Mouse (Mus musculus) forebrain, embryonic 16.5 days (tissue): ENCODE measurements at regions not wholly inside any gene's neighbourhood (a gene's known extent, or its start where the extent isn't known, plus 50 kb on each side); places are given as distances from the start of the nearest gene placed in this dataset.

Experiments used
- ATAC-seq: fragments of 200-750 bp; cut with Nextera tagmentation; 2 replicates; pipeline ENCODE4 v1.8.0; 2017; ENCODE audit warnings: mild to moderate bottlenecking, moderate library complexity
- H3K27ac ChIP-seq: fragments of 300-500 bp; sonication (generic); 2 replicates; pipeline ENCODE4 v1.5.1; 2014; ENCODE audit warnings: low read length, control low read depth
- H3K27me3 ChIP-seq: fragments of 300-500 bp; sonication (generic); replicated peaks from 2 replicates; pipeline ENCODE4 v1.6.1; 2014; ENCODE audit warnings: low read length; ENCODE audit not compliant: control insufficient read depth, insufficient read depth
- H3K36me3 ChIP-seq: fragments of 300-500 bp; sonication (generic); 2 replicates; pipeline ENCODE4 v1.6.1; 2014; ENCODE audit not compliant: control insufficient read depth, insufficient read depth
- H3K4me1 ChIP-seq: fragments of 300-500 bp; sonication (generic); replicated peaks from 2 replicates; pipeline ENCODE4 v1.6.1; 2014; ENCODE audit warnings: low read length; ENCODE audit not compliant: control insufficient read depth, insufficient read depth
- H3K4me2 ChIP-seq: fragments of 300-500 bp; sonication (generic); 2 replicates; pipeline ENCODE4 v1.6.1; 2014; ENCODE audit warnings: mild to moderate bottlenecking, low read length, control low read depth
- H3K4me3 ChIP-seq: fragments of 300-500 bp; sonication (generic); replicated peaks from 2 replicates; pipeline ENCODE4 v1.5.1; 2014; ENCODE audit warnings: mild to moderate bottlenecking, low read length, control low read depth
- H3K9ac ChIP-seq: fragments of 300-500 bp; sonication (generic); replicated peaks from 2 replicates; pipeline ENCODE4 v1.6.1; 2014; ENCODE audit warnings: low read depth, low read length, control low read depth
- H3K9me3 ChIP-seq: fragments of 300-500 bp; sonication (generic); 2 replicates; pipeline ENCODE4 v1.6.1; 2016; ENCODE audit warnings: low read length; ENCODE audit not compliant: control insufficient read depth
- WGBS: fragments of 180-500 bp; shearing (Covaris S2); extraction: QIAGEN DNeasy Blood & Tissue Kit; methylation state at CpG from one replicate; pipeline ENCODE4 v1.1.7; 2014; 5-methylcytosine and 5-hydroxymethylcytosine counted together

DNA sequence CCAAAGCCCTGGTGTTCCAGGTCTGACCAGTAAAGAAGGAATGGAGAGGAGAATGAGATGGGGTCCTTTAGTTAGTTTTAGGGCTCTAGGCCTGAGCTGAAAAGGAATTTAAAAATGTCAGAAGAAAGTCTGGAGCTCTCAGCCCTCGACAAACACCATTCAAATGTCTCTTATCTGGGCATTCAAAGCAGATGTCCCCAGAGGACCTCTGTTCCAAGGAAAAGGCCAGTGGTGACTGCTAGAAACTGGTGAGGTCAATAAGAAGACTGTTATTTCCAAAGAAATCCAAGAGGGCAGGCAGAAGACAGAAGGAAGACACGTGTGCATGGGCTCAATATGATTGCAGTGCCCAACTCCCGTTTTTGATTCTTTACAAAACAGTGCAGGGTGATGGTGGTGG, 244.9 kb downstream of the Plpp3 start:
- H3K36me3 ChIP-seq: no peaks in the 10 kb centered on the region
- H3K9me3 ChIP-seq: no peaks in the 10 kb centered on the region
- no peak for ATAC-seq
- H3K4me1 ChIP-seq: no peaks in the 10 kb centered on the region
- H3K4me3 ChIP-seq: no peak overlapping the region
- no peak overlapping the region for H3K27ac ChIP-seq
- H3K9ac ChIP-seq: no peak overlapping the region
- 88% methylated on average over 3 of the region's 3 CpGs for WGBS
- no peaks in the 10 kb centered on the region for H3K27me3 ChIP-seq
- no peak overlapping the region for H3K4me2 ChIP-seq

DNA sequence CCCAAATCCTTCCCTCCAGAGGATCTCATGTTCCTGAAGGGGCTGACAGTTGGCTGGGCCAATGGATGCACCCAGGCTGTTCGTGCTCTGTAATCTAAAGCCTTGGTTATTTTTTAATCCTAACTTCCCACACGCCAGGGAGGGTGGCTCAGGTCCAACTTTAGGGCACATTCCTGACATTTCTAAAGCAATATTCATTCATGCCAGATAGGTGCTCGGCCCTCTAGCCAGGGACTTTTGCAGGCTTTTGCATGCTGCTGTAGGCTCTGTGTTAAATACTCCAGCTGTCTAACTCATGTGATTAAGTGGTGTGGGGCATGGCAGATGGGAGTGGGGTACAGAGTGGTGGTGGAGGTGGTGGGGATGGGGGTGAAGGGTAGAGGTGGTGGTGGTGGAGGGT, 246.0 kb downstream of the Plpp3 start:
- Histone ChIP-seq H3K27ac (no peak overlapping the region), H3K9me3 (no peaks in the 10 kb centered on the region), H3K4me1 (no peaks in the 10 kb centered on the region), H3K4me2 (no peak overlapping the region), H3K9ac (no peak overlapping the region), H3K36me3 (no peaks in the 10 kb centered on the region), H3K4me3 (no peak overlapping the region), H3K27me3 (no peaks in the 10 kb centered on the region)
- WGBS: 55% methylated on average over 3 of the region's 3 CpGs
- ATAC-seq: no peak

DNA sequence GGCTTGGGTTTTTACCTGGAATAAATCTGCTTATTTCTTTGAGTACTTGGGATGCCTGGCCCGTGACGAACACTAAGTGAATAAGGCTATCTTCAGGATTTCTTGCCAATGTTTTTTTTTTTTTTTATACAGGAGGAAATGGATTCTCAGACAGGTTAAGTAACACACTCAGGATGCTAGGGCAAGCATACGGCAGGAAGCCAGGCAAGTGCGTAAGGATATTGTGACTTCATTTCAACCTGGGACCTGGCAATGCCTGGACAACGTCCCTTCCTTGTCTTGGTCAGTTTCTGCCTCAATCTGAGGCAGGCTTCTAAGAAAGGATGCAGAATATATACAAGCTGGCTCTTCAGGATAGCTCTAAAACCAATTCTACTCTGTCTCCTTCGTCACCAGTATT, 246.5 kb downstream of the Plpp3 start:
- no peak for ATAC-seq
- Histone ChIP-seq H3K27ac (no peak overlapping the region), H3K4me3 (no peak overlapping the region), H3K4me1 (no peaks in the 10 kb centered on the region), H3K9ac (no peak overlapping the region), H3K36me3 (no peaks in the 10 kb centered on the region), H3K27me3 (no peaks in the 10 kb centered on the region), H3K9me3 (no peaks in the 10 kb centered on the region), H3K4me2 (no peak overlapping the region)
- 93% methylated on average over 6 of the region's 6 CpGs for WGBS

DNA sequence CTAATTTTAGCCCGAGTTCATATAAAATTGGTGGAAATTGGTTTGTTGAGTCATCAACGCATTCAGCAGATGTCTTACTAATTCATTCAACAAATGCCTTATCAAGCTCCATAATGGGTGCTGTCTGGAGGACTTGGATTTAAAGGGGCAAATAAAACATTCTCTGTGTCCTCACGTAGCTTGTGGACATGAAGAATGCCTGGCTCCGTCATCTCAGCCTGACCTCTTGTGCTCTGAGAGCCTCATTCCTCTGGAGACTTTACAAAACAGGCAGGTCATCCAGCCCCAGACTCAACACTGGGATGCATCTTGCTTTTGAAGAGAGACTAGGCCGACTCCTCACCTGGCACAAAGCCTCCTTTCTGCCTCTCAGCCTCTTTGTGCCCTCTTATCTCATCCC, 248.6 kb downstream of the Plpp3 start:
- H3K9ac ChIP-seq: no peak overlapping the region
- no peaks in the 10 kb centered on the region for H3K9me3 ChIP-seq
- H3K4me3 ChIP-seq: no peak overlapping the region
- ATAC-seq: no peak
- no peak overlapping the region for H3K27ac ChIP-seq
- no peaks in the 10 kb centered on the region for H3K4me1 ChIP-seq
- H3K36me3 ChIP-seq: no peaks in the 10 kb centered on the region
- 92% methylated on average over 5 of the region's 5 CpGs for WGBS
- no peaks in the 10 kb centered on the region for H3K27me3 ChIP-seq
- H3K4me2 ChIP-seq: no peak overlapping the region

DNA sequence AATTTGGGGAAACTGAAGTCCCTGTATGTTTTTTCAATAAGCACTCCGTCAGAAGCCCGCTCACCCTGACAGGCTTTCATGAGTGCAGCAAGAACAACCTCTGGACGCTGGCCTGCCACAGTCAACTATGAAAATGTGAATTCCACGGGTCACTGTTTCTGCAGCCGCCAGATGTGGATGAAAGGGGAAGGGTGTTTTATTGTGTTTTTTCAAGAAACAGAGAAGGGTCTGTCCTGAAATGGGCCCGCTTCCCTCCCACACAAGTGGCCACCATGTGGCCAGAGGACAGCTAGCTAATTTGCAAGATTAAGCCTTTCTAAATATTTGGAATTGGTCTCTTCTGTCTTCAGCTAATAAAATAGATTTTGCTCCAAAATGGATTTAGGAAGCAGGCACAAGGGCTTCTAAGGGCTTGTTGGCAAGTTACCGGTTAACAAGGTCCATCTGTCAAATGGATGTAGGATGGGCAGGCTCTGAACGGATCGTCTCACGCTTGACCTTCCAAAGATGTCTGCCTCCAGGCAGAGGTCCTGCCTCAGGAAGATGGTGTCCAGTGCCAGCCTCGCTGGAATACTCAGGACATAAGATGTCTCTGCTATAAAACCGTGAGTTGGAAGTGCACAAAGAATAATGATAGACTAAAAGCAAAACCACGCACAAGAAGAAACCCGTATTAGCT, 249.8 kb downstream of the Plpp3 start:
- Histone ChIP-seq H3K4me2 (no peak overlapping the region), H3K36me3 (no peaks in the 10 kb centered on the region), H3K9me3 (no peaks in the 10 kb centered on the region), H3K27me3 (no peaks in the 10 kb centered on the region), H3K4me1 (no peaks in the 10 kb centered on the region), H3K27ac (no peak overlapping the region), H3K4me3 (no peak overlapping the region), H3K9ac (no peak overlapping the region)
- no peak for ATAC-seq
- 67% methylated on average over 14 of the region's 14 CpGs for WGBS

DNA sequence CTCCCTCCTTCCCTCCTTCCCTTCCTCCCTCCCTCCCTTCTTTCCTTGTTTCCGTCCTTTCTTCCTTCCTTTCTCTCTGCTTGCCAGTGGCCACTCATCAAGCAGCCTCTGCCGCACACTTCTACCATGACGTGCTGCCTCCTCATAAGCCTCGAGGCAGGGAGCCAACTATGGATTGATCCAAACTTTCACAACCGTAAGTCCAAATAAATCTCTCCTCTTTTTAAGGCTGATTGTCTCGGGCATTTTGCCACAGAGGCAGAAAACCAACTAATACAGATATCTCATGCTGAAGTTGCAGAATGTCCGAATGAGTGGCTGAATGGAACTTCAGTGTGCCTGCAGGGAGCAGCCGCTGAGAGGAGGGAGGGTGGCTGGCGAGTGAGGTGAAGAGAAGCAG, 251.7 kb downstream of the Plpp3 start:
- Histone ChIP-seq H3K27ac (no peak overlapping the region), H3K4me3 (no peak overlapping the region), H3K36me3 (no peaks in the 10 kb centered on the region), H3K27me3 (no peaks in the 10 kb centered on the region), H3K4me1 (no peaks in the 10 kb centered on the region), H3K9ac (no peak overlapping the region), H3K4me2 (no peak overlapping the region), H3K9me3 (no peaks in the 10 kb centered on the region)
- ATAC-seq: no peak
- 75% methylated on average over 9 of the region's 9 CpGs for WGBS

DNA sequence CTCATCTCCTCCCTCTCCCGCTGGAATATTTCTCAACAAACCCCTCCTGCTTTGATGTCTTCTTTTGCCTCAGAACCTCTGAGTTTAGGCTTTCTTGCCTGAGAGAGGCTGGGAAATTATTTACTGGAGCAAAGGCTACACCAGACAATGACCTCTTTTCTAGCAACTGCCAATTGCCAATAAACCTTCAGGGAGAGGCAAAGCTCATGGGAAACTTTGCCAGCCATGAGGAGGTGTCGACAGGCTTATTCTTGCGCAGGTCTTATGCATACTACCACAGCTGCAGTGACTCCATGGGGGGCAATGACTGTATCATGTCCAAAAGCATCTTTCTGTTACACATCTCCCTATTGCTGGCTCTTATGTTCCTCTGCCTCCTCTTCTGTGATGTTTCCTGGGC, 260.0 kb downstream of the Plpp3 start:
- Histone ChIP-seq H3K36me3 (no peaks in the 10 kb centered on the region), H3K4me1 (no peaks in the 10 kb centered on the region), H3K27me3 (no peaks in the 10 kb centered on the region), H3K9ac (no peak overlapping the region), H3K4me2 (no peak overlapping the region), H3K9me3 (peaks cover 4% of the 10 kb centered on the region; the same call in 1 of the 2 replicates), H3K4me3 (no peak overlapping the region), H3K27ac (no peak overlapping the region)
- ATAC-seq: no peak
- 99% methylated on average over 3 of the region's 3 CpGs for WGBS

DNA sequence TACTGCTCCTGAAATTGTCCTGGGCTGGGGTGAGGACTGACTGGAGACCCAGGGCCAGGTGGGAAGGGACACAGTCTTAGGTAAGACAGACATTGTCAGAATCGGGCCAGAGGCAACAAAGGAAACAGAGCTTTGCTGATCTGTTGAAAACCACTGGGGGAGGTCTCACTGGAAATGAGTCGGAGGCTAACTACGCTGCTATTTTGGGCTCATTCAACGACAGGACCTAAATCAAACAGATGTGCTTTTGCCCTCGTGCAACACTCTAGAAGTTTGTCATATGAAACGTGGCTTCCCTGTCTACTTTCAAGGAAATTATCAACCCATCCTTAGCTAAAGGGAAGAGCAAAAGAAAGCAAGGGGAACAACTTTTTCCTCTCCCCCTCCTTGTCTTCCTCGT, 265.3 kb downstream of the Plpp3 start:
- ATAC-seq: no peak
- H3K4me2 ChIP-seq: no peak overlapping the region
- H3K9me3 ChIP-seq: no peaks in the 10 kb centered on the region
- H3K4me1 ChIP-seq: no peaks in the 10 kb centered on the region
- H3K27ac ChIP-seq: no peak overlapping the region
- no peak overlapping the region for H3K9ac ChIP-seq
- no peaks in the 10 kb centered on the region for H3K27me3 ChIP-seq
- WGBS: 73% methylated on average over 7 of the region's 7 CpGs
- no peaks in the 10 kb centered on the region for H3K36me3 ChIP-seq
- H3K4me3 ChIP-seq: no peak overlapping the region

DNA sequence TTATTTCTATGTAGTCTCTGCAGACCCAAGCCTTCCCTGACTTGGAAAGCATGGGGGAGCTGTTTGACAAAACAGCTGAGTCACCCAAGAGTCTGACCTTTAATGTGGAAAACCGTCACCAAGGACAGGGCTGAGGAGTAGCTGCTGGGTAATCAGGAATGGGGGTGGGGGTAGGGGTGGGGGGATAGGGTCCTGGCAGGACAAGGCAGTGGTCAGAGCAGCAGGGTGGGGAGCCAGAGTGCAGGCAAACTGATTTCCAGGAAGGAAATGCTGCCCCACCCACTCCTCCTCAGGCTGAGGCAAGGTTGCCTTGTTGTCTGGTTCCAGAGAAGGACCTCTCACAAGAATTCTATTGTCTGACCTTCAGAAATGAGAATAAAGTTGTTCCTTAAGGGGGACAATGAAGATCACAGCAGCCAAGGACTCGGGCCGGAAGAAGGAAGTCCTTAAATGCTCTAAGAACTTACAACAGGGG, 266.6 kb downstream of the Plpp3 start:
- no peak overlapping the region for H3K9ac ChIP-seq
- H3K4me3 ChIP-seq: no peak overlapping the region
- no peaks in the 10 kb centered on the region for H3K36me3 ChIP-seq
- H3K4me2 ChIP-seq: no peak overlapping the region
- H3K9me3 ChIP-seq: no peaks in the 10 kb centered on the region
- 73% methylated on average over 3 of the region's 3 CpGs for WGBS
- no peaks in the 10 kb centered on the region for H3K4me1 ChIP-seq
- no peak overlapping the region for H3K27ac ChIP-seq
- H3K27me3 ChIP-seq: no peaks in the 10 kb centered on the region
- ATAC-seq: no peak

DNA sequence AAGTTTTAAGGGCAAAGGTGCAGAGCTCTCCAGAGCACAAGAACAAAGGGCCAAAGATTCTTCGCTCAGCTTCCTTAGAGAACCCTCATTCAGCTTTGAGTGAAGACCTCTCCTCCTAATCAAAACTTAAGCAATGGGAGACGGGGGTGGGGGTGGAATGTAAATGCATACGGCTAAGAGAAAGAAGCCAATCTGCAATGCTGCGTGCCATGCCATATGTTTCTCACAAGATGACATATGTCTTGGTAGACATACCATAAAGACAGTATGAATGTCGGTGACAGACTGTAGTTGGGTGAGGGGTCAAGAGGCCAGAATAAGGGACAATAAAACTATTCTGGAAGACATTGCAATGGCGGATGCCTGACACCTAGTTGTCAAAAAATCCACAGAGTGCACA, 267.9 kb downstream of the Plpp3 start:
- Histone ChIP-seq H3K9ac (no peak overlapping the region), H3K27me3 (no peaks in the 10 kb centered on the region), H3K36me3 (no peaks in the 10 kb centered on the region), H3K4me2 (no peak overlapping the region), H3K4me3 (no peak overlapping the region), H3K4me1 (no peaks in the 10 kb centered on the region), H3K27ac (no peak overlapping the region; the same call in 1 of the 2 replicates), H3K9me3 (no peaks in the 10 kb centered on the region)
- ATAC-seq: no peak
- WGBS: 55% methylated on average over 6 of the region's 6 CpGs
